Mouse (Mus musculus) embryonic facial prominence, embryonic 11.5 days (tissue): Measurements from ENCODE around the gene Zfp286. TPM values are rescaled to one million over a fixed set of nuclear protein-coding genes. Genes with fewer than 3 reads are reported as not detected.
"Not testable (repeated sequence)": the region's sequence is repeated elsewhere in the genome, so short reads cannot be mapped to it uniquely, and the experiment has no call there.

ENCODE experiments used
- ATAC-seq: fragments of 200-750 bp; cut with Nextera tagmentation; replicated peaks from 2 replicates; pipeline ENCODE4 v1.8.0; 2017; ENCODE audit warnings: low read depth; ENCODE audit not compliant: insufficient number of reproducible peaks, low FRiP score, low TSS enrichment
- DNase-seq: peaks from one replicate; pipeline ENCODE4 v3.0.0-alpha.2; 2015; ENCODE audit warnings: low spot score
- H3K27ac ChIP-seq: fragments of 300-500 bp; sonication (generic); replicated peaks from 2 replicates; pipeline ENCODE4 v1.5.1; 2014; ENCODE audit warnings: mild to moderate bottlenecking, low read depth, low read length, control low read depth
- H3K27me3 ChIP-seq: fragments of 300-500 bp; sonication (generic); 2 replicates; pipeline ENCODE4 v1.6.1; 2014; ENCODE audit warnings: mild to moderate bottlenecking, low read length, moderate library complexity, mixed read lengths; ENCODE audit not compliant: control insufficient read depth, insufficient read depth
- H3K36me3 ChIP-seq: fragments of 300-500 bp; sonication (generic); replicated peaks from 2 replicates; pipeline ENCODE4 v1.6.1; 2014; ENCODE audit warnings: low read depth, mild to moderate bottlenecking, low read length, moderate library complexity, mixed read lengths; ENCODE audit not compliant: control insufficient read depth, insufficient read depth
- H3K4me1 ChIP-seq: fragments of 300-500 bp; sonication (generic); 2 replicates; pipeline ENCODE4 v1.6.1; 2014; ENCODE audit warnings: low read length, mixed read lengths; ENCODE audit not compliant: control insufficient read depth, insufficient read depth
- H3K4me2 ChIP-seq: fragments of 300-500 bp; sonication (generic); 2 replicates; pipeline ENCODE4 v1.6.1; 2014; ENCODE audit warnings: low read depth, mild to moderate bottlenecking, control low read depth, low read length, moderate library complexity
- H3K4me3 ChIP-seq: fragments of 300-500 bp; sonication (generic); 2 replicates; pipeline ENCODE4 v1.5.1; 2014; ENCODE audit warnings: low read depth, low read length, control low read depth
- H3K9ac ChIP-seq: fragments of 300-500 bp; sonication (generic); replicated peaks from 2 replicates; pipeline ENCODE4 v1.6.1; 2014; ENCODE audit warnings: mild to moderate bottlenecking, control low read depth, low read length
- H3K9me3 ChIP-seq: fragments of 300-500 bp; sonication (generic); replicated peaks from 2 replicates; pipeline ENCODE4 v1.6.1; 2016; ENCODE audit warnings: mild to moderate bottlenecking, low read length, inconsistent platforms, mixed read lengths; ENCODE audit not compliant: control insufficient read depth
- WGBS: fragments of 180-500 bp; shearing (Covaris S2); extraction: QIAGEN DNeasy Blood & Tissue Kit; methylation state at CpG from one replicate; pipeline ENCODE4 v1.1.7; 2014; 5-methylcytosine and 5-hydroxymethylcytosine counted together
- polyA plus RNA-seq: library from polyadenylated mRNA; unstranded; fragments of >200 nt; fragmentation: Nextera tagmentation; extraction: Ambion mirVana; gene quantifications from 2 replicates; pipeline ENCODE4 v1.2.1, GENCODE M21; 2014

Zfp286 gene
- polyA plus RNA-seq, 1 experiment from 2014 or later, result 34.3 TPM

DNA sequence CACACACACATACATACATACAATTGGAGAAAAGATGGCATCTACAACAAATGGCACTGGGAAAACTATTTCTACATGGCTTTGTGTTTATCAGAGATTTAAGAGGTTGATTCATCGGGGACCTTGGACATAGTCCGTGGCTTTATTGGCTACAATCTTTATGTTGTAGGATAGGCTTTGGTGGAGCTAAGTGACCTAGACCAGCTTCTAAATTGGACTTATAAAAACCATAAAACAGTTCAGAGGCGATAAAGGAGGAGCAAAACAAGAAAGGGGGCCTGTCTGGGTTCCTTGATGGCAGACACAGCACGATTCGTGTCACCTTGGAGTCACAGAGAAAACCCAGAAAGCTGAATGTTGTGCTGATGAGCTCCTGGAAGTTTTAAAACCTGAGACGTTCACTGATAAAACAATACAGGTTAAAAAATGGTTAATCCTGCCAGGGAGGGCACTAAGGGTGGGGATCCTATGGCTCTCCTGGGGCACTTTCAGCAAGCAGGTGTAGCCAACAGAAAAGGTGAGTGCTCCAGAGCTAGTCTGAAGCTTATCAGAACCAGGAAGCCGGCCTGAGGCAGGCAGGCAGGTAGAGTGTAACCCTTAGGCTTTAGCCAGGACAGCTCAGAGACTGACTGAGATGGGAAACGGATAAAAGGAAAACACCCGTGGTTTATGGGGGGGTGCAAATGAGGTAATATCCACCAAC is 28.4 kb downstream of the Zfp286 start:
- no peaks in the 10 kb centered on the region for H3K36me3 ChIP-seq
- H3K9me3 ChIP-seq, result no peaks in the 10 kb centered on the region
- H3K4me2 ChIP-seq, result no peak overlapping the region
- H3K4me3 ChIP-seq, result no peak overlapping the region
- H3K27me3 ChIP-seq, result no peaks in the 10 kb centered on the region
- DNase-seq, result no peak
- H3K27ac ChIP-seq, result no peak overlapping the region
- H3K9ac ChIP-seq, result no peak overlapping the region
- no peaks in the 10 kb centered on the region for H3K4me1 ChIP-seq
- WGBS, result 71% methylated on average over 9 of the region's 9 CpGs
- ATAC-seq, result no peak

DNA sequence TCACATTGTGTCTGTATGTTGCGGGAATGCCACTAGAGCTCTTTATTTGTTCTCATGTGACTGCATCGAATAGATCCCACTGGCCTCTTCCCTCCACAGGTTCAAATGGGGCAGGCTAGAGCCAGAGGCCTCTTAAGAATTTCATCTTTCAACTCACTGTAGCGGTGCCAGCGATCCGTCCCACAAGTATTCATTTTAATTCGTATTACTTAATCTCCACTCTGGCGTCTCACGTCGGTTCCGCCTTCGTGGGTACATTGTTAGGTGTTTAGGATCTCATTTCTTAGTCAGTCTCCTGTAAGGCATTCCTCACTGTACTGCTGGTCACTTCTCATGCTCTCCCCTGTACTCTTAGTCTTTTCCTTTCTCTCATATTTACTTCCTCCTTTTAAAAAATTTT is 30.8 kb downstream of the Zfp286 start:
- no peak overlapping the region for H3K27ac ChIP-seq
- DNase-seq (no peak), ATAC-seq (no peak)
- no peak overlapping the region for H3K9ac ChIP-seq
- no peaks in the 10 kb centered on the region for H3K9me3 ChIP-seq
- H3K4me3 ChIP-seq, result no peak overlapping the region
- no peaks in the 10 kb centered on the region for H3K27me3 ChIP-seq
- no peaks in the 10 kb centered on the region for H3K36me3 ChIP-seq
- WGBS, result 90% methylated on average over 11 of the region's 11 CpGs
- no peak overlapping the region for H3K4me2 ChIP-seq
- no peaks in the 10 kb centered on the region for H3K4me1 ChIP-seq

DNA sequence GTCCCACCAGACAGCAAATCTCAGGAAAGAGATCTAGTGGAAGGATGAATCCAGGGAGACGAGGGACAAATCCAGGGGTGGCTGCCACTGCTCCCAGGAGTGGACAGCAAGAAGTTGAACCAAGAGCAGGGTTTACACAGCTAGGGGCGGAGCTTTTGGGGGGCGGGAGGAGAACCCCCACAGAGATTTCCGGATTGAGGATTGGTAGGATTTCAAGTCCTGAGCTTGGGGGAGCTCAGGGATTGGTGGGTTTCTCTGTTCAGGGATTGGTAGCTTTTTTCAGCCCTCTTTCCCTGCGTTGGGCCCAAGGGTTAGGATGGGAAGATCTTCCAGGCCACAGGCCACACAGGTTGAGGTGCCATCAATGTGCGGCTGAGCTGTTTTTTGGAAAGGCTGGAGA is 31.4 kb downstream of the Zfp286 start:
- Histone ChIP-seq H3K4me1 (no peaks in the 10 kb centered on the region), H3K36me3 (no peaks in the 10 kb centered on the region), H3K4me3 (no peak overlapping the region), H3K9ac (no peak overlapping the region), H3K4me2 (no peak overlapping the region), H3K27ac (no peak overlapping the region), H3K27me3 (no peaks in the 10 kb centered on the region), H3K9me3 (no peaks in the 10 kb centered on the region)
- no peak for DNase-seq
- 80% methylated on average over 6 of the region's 6 CpGs for WGBS
- ATAC-seq, result no peak

DNA sequence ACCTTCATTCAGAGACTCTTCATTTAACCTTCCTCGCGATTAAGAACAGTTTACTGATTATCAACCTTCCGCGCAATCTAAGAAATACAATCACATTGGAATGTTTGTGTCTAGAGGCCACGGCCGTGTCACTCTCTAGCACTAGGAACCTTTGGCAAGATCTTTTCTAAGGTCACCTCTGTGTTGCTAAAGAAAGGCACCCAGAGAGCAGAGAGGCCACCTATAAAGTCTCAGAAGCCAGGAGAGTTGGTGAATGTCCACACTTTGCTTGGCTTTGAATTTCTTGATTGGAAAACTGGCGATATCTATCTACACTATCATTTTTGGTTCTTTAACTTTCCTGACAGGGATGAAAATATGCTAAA is 32.1 kb downstream of the Zfp286 start:
- no peak for DNase-seq
- H3K27ac ChIP-seq, result no peak overlapping the region
- H3K9ac ChIP-seq, result no peak overlapping the region
- no peaks in the 10 kb centered on the region for H3K36me3 ChIP-seq
- WGBS, result 11% methylated on average over 7 of the region's 7 CpGs
- H3K4me3 ChIP-seq, result 0 out of 2 replicates have a peak overlapping the region, but pooled peaks have one; percentile 5
- H3K9me3 ChIP-seq, result no peaks in the 10 kb centered on the region
- peak; percentile 16; the same call in 1 of the 2 replicates for ATAC-seq
- H3K4me2 ChIP-seq, result peak overlapping the region; percentile 13; the same call in 1 of the 2 replicates
- H3K4me1 ChIP-seq, result no peaks in the 10 kb centered on the region
- H3K27me3 ChIP-seq, result no peaks in the 10 kb centered on the region

DNA sequence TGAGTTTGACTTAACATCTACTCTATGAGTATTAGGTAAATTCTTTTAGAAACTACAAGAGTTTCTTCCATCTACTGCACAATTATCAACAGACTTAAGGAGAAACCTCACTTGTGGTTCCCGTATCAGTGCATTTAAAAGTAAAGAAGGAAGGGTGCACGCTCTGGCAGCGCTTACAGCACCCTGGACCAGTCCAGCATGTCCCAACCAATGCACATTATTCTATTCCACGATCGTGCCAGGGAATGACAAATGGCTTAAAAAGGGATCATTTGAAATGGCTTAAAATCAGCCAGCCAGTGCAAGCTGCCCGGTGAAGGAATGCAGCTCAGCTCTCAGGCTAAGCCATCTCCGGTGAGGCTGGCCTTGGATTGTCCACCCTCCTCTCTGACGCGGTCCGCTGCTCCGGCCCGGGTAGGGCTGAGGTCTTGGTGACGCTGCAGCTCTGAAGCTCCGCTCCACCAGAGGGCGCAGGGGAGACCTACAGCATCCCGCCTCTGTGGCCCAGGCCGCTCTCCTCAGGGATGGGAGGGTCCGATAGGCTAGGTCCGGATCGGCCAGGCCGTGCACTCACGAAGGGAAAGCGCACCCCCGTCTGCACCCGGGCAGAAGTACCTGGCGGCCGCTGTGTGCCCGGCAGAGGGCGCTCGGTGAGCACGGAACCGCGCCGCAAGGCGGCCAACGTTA is 32.7 kb downstream of the Zfp286 start:
- ATAC-seq (peak; percentile 100), DNase-seq (peak; percentile 97)
- Histone ChIP-seq H3K4me2 (peak overlapping the region; percentile 13; the same call in 1 of the 2 replicates), H3K27me3 (no peaks in the 10 kb centered on the region), H3K27ac (no peak overlapping the region), H3K4me3 (0 out of 2 replicates have a peak overlapping the region, but pooled peaks have one; percentile 2), H3K9me3 (no peaks in the 10 kb centered on the region), H3K4me1 (no peaks in the 10 kb centered on the region), H3K9ac (no peak overlapping the region), H3K36me3 (no peaks in the 10 kb centered on the region)
- 8% methylated on average over 36 of the region's 36 CpGs for WGBS

DNA sequence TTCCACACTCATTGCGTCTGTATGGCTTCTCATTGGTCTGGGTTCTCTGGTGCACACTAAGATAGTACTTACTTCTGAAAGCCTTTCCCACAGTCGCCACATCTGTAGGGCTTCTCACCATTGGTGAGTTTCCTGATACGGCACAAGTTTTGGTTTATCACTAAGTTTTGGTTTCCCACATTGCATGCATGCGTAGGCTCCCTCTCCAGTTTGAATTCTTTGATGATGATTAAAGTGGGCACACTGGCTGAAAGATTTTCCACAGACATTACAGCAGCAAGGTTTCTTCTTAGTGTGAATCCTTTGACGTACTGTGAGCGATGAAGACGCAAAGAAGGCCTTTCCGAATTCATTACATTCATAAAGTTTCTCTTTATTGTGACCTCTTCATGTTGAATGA is 36.5 kb downstream of the Zfp286 start, which contains the start of gene Gm10428:
Gene Gm10428, plus strand, starts transcription at position 321 of the 400 bp plus-strand sequence.
- no peak for DNase-seq
- WGBS, result 88% methylated on average over 8 of the region's 8 CpGs
- Histone ChIP-seq H3K4me2 (no peak within 1 kb of the TSS), H3K4me1 (no peaks in the 10 kb centered on the region), H3K4me3 (no peak within 1 kb of the TSS), H3K9me3 (no peaks in the 10 kb centered on the region), H3K27me3 (no peaks in the 10 kb centered on the region), H3K36me3 (no peaks in the 10 kb centered on the region), H3K9ac (no peak within 1 kb of the TSS), H3K27ac (no peak within 1 kb of the TSS)
- no peak for ATAC-seq

DNA sequence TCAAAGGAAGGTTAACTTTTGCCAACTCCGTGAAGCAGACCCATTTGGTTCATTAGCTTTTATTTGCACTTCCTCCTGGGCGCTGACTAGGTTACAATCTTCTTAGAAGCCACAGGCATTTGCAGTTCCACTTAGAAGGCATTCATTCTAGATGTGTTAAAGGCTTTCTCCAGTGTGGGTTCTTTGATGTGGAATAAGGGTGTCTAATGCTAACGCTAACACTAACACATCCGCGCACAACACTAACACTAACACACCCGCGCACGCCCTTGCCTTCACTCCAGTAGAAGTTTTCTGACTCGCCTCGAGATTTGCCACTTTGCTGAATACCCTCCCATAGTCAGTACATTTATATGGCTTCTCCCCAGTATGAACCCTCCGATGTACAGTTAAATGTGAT is 37.1 kb downstream of the Zfp286 start:
- ATAC-seq, result no peak
- Histone ChIP-seq H3K4me2 (no peak overlapping the region), H3K36me3 (no peaks in the 10 kb centered on the region), H3K9me3 (no peaks in the 10 kb centered on the region), H3K9ac (no peak overlapping the region), H3K27me3 (no peaks in the 10 kb centered on the region), H3K27ac (no peak overlapping the region), H3K4me1 (no peaks in the 10 kb centered on the region), H3K4me3 (no peak overlapping the region)
- DNase-seq, result no peak
- 73% methylated on average over 11 of the region's 11 CpGs for WGBS

DNA sequence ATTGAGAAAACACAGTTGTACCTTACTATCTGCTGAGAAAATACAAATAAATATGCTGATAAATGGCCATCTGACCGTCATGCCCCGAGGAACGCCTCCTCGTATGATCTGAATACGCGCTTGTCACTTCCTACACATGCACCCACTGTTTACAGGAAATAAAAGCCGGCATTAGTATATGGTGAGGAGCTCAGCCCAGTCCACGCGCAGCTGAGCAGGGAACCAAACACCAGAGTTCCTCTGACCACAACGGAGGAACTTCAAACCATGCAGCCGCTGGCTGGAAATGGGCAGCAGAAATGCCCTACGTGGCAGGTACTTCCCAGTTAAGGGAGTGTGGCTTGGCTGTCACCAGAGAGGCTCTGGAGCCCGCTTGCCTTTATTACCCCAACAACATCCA is 39.8 kb downstream of the Zfp286 start:
- not testable (repeated sequence) for ATAC-seq, H3K4me2 ChIP-seq, H3K27me3 ChIP-seq, H3K4me3 ChIP-seq, H3K4me1 ChIP-seq, H3K9ac ChIP-seq, DNase-seq, H3K36me3 ChIP-seq, H3K9me3 ChIP-seq, H3K27ac ChIP-seq
- WGBS, result 90% methylated on average over 13 of the region's 13 CpGs
